Mouse (Mus musculus): ENCODE data around the gene Pigu. TPM values are rescaled to one million over a fixed set of nuclear protein-coding genes. Genes with fewer than 3 reads are reported as not detected.
A peak's percentile ranks its signal among the peaks of the same experiment; 100 is the strongest.

The Pigu gene
- polyA plus RNA-seq, 1 experiment from 2014 or later: 54.6 TPM

DNA sequence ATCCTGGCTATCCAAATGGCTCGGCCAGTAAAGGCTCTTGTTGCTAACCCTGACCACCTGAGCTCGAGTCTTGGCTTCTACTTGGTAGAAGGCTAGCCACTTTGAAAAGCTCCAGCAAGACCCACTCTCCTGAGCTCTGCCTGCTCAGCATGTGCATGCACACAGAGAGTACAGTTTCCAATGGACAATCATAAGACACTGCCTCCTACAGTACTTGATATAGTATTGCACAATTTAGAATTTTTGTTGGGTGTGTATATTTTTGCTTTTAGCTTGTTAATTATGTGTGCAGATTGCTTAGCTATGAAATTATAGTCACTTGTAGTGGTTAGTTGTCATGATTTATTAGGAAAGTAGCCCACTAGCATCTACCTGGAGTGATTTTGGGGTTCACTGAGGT lies 108.5 kb downstream of the Pigu start:
- no peak overlapping the region for H3K4me3 ChIP-seq (replicated peaks)
- H3K4me1 ChIP-seq: no peaks in the 10 kb centered on the region
- H3K4me2 ChIP-seq: no peak overlapping the region
- no peak overlapping the region for H3K27ac ChIP-seq
- H3K27me3 ChIP-seq (replicated peaks): no peaks in the 10 kb centered on the region
- H3K9me3 ChIP-seq: no peaks in the 10 kb centered on the region
- H3K36me3 ChIP-seq: peaks cover 67% of the 10 kb centered on the region
- WGBS: 76% methylated on average over 2 of the region's 2 CpGs
- no peak overlapping the region for H3K9ac ChIP-seq
- ATAC-seq (ENCODE audit: insufficient read depth, low FRiP score, low read depth): no peak

DNA sequence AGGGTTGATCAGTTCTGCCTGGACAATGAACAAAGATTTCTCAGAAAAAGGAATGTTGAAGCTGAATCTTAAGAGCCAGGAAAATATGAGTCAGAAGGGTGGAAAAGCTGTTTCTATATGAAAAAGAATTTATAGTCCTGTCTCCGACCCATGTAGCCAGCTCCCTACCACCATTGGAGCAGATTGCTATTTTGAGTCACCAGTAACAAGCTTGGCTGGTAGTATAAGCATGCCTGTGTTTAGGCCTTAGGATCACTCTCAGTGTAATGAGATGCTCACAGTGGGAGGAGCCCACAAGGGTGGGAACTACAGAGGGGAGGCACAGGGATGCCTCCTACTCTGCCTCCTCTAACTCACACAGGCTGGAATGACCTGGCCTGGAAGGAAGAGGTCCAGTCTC lies 109.0 kb downstream of the Pigu start:
- H3K4me3 ChIP-seq (replicated peaks): no peak overlapping the region
- peaks cover 71% of the 10 kb centered on the region for H3K36me3 ChIP-seq
- H3K9me3 ChIP-seq: no peaks in the 10 kb centered on the region
- no peaks in the 10 kb centered on the region for H3K4me1 ChIP-seq
- H3K9ac ChIP-seq: no peak overlapping the region
- no peaks in the 10 kb centered on the region for H3K27me3 ChIP-seq (replicated peaks)
- H3K27ac ChIP-seq: no peak overlapping the region
- H3K4me2 ChIP-seq: no peak overlapping the region
- ATAC-seq (ENCODE audit: insufficient read depth, low FRiP score, low read depth): no peak
- WGBS: 78% methylated on average over 1 of the region's 1 CpGs

DNA sequence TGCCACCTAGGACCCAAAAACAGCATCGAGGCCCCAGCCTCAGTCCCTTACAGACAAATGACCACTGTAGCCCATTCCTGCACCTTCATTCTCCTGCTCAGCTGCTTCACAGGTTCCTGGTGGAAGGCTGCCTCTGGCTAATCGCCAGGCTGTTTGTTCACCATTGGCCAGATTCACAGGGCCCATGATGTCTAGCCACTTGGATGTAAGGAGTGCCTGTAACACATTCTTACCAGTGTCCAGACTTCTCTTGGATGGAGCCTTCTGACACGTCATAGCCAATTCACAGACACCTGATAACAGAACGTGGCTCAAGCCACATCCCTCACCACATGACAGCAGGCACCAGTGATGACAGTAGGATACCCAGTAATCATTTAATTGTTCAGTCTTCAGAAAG lies 111.0 kb downstream of the Pigu start:
- Histone ChIP-seq H3K4me3 (replicated peaks) (no peak overlapping the region), H3K9ac (no peak overlapping the region), H3K9me3 (no peaks in the 10 kb centered on the region), H3K4me2 (no peak overlapping the region), H3K27me3 (replicated peaks) (no peaks in the 10 kb centered on the region), H3K27ac (no peak overlapping the region), H3K4me1 (no peaks in the 10 kb centered on the region), H3K36me3 (peaks cover 70% of the 10 kb centered on the region)
- no peak for ATAC-seq (ENCODE audit: insufficient read depth, low FRiP score, low read depth)
- 89% methylated on average over 4 of the region's 4 CpGs for WGBS

DNA sequence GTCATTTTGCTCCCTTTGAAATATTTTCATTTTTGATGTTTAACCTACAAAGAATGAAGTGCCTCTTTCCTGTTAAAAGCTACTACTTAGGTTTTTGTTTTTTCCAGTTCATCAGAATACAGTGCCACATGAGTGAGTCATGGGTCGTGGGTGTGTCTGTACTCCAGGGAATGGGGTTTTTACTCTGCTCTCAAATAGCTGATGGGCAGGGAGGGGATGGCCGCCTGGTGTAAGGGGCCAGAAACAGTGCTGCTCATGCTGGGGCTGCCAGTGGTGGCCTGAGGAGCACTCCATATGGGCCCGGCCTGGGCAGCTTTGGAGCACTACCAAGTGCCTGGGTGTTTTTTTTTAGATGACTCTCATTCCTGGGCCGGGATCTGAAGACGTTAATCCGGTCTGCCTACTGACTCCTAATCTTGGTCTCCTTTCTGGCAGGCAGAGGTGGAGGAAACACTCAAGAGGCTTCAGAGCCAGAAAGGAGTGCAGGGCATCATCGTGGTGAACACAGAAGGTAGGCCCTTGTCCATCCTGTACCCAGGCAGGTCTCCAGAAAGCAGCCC lies 114.9 kb downstream of the Pigu start:
- WGBS: 85% methylated on average over 7 of the region's 7 CpGs
- Histone ChIP-seq H3K36me3 (peaks cover 34% of the 10 kb centered on the region), H3K9ac (no peak overlapping the region), H3K27ac (no peak overlapping the region), H3K4me3 (replicated peaks) (no peak overlapping the region), H3K4me1 (peaks cover 7% of the 10 kb centered on the region), H3K27me3 (replicated peaks) (no peaks in the 10 kb centered on the region), H3K9me3 (no peaks in the 10 kb centered on the region), H3K4me2 (no peak overlapping the region)
- no peak for ATAC-seq (ENCODE audit: insufficient read depth, low FRiP score, low read depth)

DNA sequence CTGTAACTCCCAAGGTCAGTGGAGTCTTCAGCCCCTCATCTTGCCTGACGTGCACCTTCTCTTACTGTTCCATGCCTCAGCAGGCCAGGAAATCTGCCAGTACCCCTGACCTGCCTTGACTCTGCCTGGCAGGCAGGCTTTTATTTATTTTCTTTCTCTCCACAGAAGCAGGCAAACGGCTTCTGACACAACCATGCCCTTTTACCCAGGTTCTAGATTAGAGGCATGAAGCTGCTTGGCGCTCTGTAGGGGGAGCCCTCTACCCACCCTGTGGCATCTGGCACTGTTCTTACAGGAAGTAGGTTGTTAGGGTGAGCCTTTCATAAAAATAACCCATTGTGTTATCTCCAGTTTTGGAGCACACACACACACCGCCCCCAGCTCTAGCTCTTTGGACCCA lies 116.3 kb downstream of the Pigu start:
- 68% methylated on average over 4 of the region's 4 CpGs for WGBS

DNA sequence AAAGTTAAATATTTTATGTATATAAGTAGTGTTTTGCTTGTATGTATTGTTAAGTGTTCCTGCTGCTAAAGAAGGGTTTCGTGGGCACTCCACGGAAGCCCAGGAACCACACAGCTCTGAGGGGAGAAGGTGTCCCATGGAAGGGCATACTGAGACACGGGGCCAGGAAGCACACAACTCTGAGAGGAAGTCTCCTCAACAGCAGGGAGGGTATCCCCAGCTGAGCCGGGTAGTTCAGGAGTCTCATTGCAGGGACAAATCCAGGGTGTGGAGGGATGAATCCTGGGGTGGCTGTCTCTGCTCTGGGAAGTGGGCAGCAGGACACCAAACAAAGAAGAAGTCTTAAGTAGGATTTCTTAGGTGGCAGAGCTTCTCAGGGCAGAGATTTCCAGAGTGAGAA lies 120.0 kb downstream of the Pigu start:
- H3K36me3 ChIP-seq: no peaks in the 10 kb centered on the region
- no peaks in the 10 kb centered on the region for H3K27me3 ChIP-seq (replicated peaks)
- H3K4me3 ChIP-seq (replicated peaks): peak overlapping the region; percentile 91
- 13% methylated on average over 4 of the region's 4 CpGs for WGBS
- H3K27ac ChIP-seq: peak overlapping the region; percentile 89
- ATAC-seq (ENCODE audit: insufficient read depth, low FRiP score, low read depth): no peak
- peaks cover 12% of the 10 kb centered on the region for H3K4me1 ChIP-seq
- H3K9ac ChIP-seq: peak overlapping the region; percentile 91; the same call in 1 of the 2 replicates
- peak overlapping the region; percentile 68 for H3K4me2 ChIP-seq
- H3K9me3 ChIP-seq: no peaks in the 10 kb centered on the region

More for the DNA sequence above, 116.3 kb downstream of the Pigu start:
- ATAC-seq (ENCODE audit: insufficient read depth, low FRiP score, low read depth): no peak
- H3K9ac ChIP-seq: no peak overlapping the region
- H3K4me1 ChIP-seq: peaks cover 9% of the 10 kb centered on the region
- no peaks in the 10 kb centered on the region for H3K27me3 ChIP-seq (replicated peaks)
- no peak overlapping the region for H3K4me3 ChIP-seq (replicated peaks)
- H3K27ac ChIP-seq: no peak overlapping the region
- no peaks in the 10 kb centered on the region for H3K9me3 ChIP-seq
- H3K4me2 ChIP-seq: no peak overlapping the region
- peaks cover 20% of the 10 kb centered on the region for H3K36me3 ChIP-seq

DNA sequence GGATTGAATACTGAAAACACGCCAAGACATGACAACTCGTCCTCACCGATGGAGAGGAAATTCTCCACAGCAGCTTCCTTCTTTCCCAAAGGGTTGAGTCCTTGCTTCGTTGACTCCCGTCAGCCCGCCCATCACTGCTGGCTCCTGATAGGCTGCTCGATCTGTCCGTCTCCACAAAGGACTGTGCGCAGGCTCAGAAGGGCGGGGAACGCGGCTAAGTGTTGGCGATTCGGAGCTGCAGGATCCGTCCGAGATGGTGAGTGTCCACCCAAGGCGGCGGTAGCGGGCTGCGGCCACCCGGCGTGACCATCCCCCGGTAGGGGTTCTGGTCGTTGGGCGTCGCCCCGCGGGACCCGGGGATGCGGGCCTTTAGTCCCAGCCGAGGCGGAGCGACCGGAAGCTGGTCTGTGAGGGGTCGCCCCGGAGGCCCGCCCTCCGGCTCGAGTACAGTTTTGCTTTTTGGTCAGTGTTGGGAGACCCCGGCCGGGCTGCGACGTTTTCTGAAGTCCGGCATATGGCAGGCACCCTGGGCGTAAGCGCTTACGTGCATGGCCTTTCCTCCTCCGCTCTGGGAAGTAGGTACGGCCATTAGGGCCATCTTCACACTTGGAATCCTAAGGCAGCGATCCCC lies 120.8 kb downstream of the Pigu start, which contains the start of gene Dynlrb1:
TSS of gene Dynlrb1 (plus strand) at position 172 of the 631 bp plus-strand sequence.
- Histone ChIP-seq H3K36me3 (no peaks in the 10 kb centered on the region), H3K4me1 (peaks cover 12% of the 10 kb centered on the region), H3K27me3 (replicated peaks) (no peaks in the 10 kb centered on the region), H3K27ac (peak within 1 kb of the TSS; percentile 89), H3K9ac (peak within 1 kb of the TSS; percentile 91), H3K9me3 (no peaks in the 10 kb centered on the region), H3K4me2 (peak within 1 kb of the TSS; percentile 73), H3K4me3 (replicated peaks) (peak within 1 kb of the TSS; percentile 91)
- WGBS: under 1% methylated on average over 50 of the region's 50 CpGs
- ATAC-seq (ENCODE audit: insufficient read depth, low FRiP score, low read depth): peak; percentile 99

DNA sequence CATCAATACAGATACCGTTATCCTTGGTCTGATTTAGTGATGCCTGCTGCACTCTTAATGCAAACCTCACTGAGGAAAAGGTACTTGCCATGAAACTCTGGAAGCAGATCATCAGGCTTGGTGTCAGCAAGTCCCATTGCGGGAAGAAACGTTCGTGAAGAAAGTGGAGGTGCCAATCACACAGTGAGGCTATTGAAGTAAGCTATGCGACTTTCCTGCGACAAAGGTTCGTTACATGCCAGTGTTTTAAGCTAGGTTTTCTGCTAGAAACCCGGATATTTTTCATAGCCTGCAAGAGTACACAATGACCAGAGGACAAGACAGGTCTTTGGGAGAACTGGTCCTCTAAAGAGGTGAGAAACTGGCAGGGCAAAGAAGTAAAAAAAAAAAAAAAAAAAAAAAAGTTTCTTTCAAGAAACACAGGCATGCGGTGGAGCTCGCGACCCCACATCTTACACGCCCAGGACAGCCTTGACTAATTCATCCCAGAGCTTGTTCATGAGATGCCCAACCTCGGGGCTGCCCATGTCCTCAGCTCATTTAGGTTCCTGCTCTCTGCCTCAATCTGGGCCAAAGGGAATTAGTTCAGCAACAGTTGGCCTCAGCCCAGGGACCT lies 121.4 kb downstream of the Pigu start:
- WGBS: 5% methylated on average over 13 of the region's 13 CpGs

More for the DNA sequence above, 121.4 kb downstream of the Pigu start:
- H3K27ac ChIP-seq: peak overlapping the region; percentile 89
- peaks cover 12% of the 10 kb centered on the region for H3K4me1 ChIP-seq
- H3K36me3 ChIP-seq: no peaks in the 10 kb centered on the region
- ATAC-seq (ENCODE audit: insufficient read depth, low FRiP score, low read depth): peak; percentile 83
- H3K9me3 ChIP-seq: no peaks in the 10 kb centered on the region
- peak overlapping the region; percentile 91 for H3K4me3 ChIP-seq (replicated peaks)
- H3K4me2 ChIP-seq: peak overlapping the region; percentile 73
- H3K9ac ChIP-seq: peak overlapping the region; percentile 91; the same call in 1 of the 2 replicates
- no peaks in the 10 kb centered on the region for H3K27me3 ChIP-seq (replicated peaks)

MicroRNAs encoded within 50 kb of the gene (microRNA counts, 519-probe panel; counts per million panel counts)
- microRNA mmu-miR-695: 2,410 counts per million, percentile 51 among the panel's probes with 10 or more counts

Small RNA genes within 50 kb of the gene (microRNA-seq; reads per million reads assigned to microRNA genes)
- gene Mir695: not detected

Other genes with a start within 250 kb of the Pigu start
- 49.4 and 51.0 TPM in 2 replicates for gene Itch, start 223.9 kb downstream of the Pigu start, polyA plus RNA-seq (2015; fragmentation: Nextera tagmentation; extraction: Ambion mirVana)
- 342 and 358 TPM in 2 replicates for gene Dynlrb1, start 120.9 kb downstream of the Pigu start, polyA plus RNA-seq (2015; fragmentation: Nextera tagmentation; extraction: Ambion mirVana)
- gene Map1lc3a, start 81.1 kb downstream of the Pigu start, polyA plus RNA-seq (2015; fragmentation: Nextera tagmentation; extraction: Ambion mirVana): 179 and 183 TPM in 2 replicates
- 19.9 and 24.4 TPM in 2 replicates for gene Trp53inp2, start 23.6 kb upstream of the Pigu start, polyA plus RNA-seq (2015; fragmentation: Nextera tagmentation; extraction: Ambion mirVana)
- gene Ncoa6, start 116.5 kb upstream of the Pigu start, polyA plus RNA-seq (2015; fragmentation: Nextera tagmentation; extraction: Ambion mirVana): 15.1 and 17.8 TPM in 2 replicates
- 13.4 and 14.0 TPM in 2 replicates for gene Acss2, start 160.5 kb upstream of the Pigu start, polyA plus RNA-seq (2015; fragmentation: Nextera tagmentation; extraction: Ambion mirVana)
- 3.8 and 4.2 TPM in 2 replicates for gene Ggt7, start 160.8 kb upstream of the Pigu start, polyA plus RNA-seq (2015; fragmentation: Nextera tagmentation; extraction: Ambion mirVana)
- 43.4 and 43.9 TPM in 2 replicates for gene Gss, start 235.4 kb upstream of the Pigu start, polyA plus RNA-seq (2015; fragmentation: Nextera tagmentation; extraction: Ambion mirVana)